Mouse (Mus musculus): ENCODE data around the gene Hoxd13. TPM values are rescaled to one million over a fixed set of nuclear protein-coding genes. Genes with fewer than 3 reads are reported as not detected.
A peak's percentile ranks its signal among the peaks of the same experiment; 100 is the strongest.

Gene Hoxd13
- polyA plus RNA-seq (2015; fragmentation: Nextera tagmentation; extraction: Ambion mirVana), result 0.14 TPM in 1 of 2 replicates, not detected in the other

GRCm38 (mm10) chr2:74667842-74668357 lies at the start of gene Hoxd13:
Gene Hoxd13, plus strand, starts transcription at chr2:74668310.
- H3K4me1 ChIP-seq (replicated peaks), result peaks cover 18% of the 10 kb centered on the region
- peak; percentile 65 for ATAC-seq (replicated peaks; ENCODE audit: insufficient number of reproducible peaks, insufficient read depth, low FRiP score, low read depth)
- H3K27ac ChIP-seq, result no peak within 1 kb of the TSS
- 1% methylated on average over 42 of the region's 51 CpGs for WGBS
- 0 out of 2 replicates have a peak within 1 kb of the TSS, but pooled peaks have one; percentile 18 for H3K9ac ChIP-seq
- peaks cover 95% of the 10 kb centered on the region for H3K27me3 ChIP-seq
- peak within 1 kb of the TSS; percentile 45 for H3K4me3 ChIP-seq
- no peaks in the 10 kb centered on the region for H3K9me3 ChIP-seq (replicated peaks)
- H3K4me2 ChIP-seq, result peak within 1 kb of the TSS; percentile 73
- H3K36me3 ChIP-seq, result no peaks in the 10 kb centered on the region

GRCm38 (mm10) chr2:74619676-74620246 lies 48.3 kb upstream of the Hoxd13 start:
- Histone ChIP-seq H3K36me3 (no peaks in the 10 kb centered on the region), H3K4me3 (no peak overlapping the region), H3K27ac (no peak overlapping the region), H3K9ac (no peak overlapping the region), H3K9me3 (replicated peaks) (no peaks in the 10 kb centered on the region), H3K27me3 (no peaks in the 10 kb centered on the region), H3K4me2 (no peak overlapping the region), H3K4me1 (replicated peaks) (no peaks in the 10 kb centered on the region)
- WGBS, result 84% methylated on average over 3 of the region's 3 CpGs
- ATAC-seq (replicated peaks; ENCODE audit: insufficient number of reproducible peaks, insufficient read depth, low FRiP score, low read depth), result no peak

- Histone ChIP-seq H3K9me3 (replicated peaks) (no peaks in the 10 kb centered on the region), H3K9ac (no peak overlapping the region), H3K27me3 (no peaks in the 10 kb centered on the region), H3K4me1 (replicated peaks) (no peaks in the 10 kb centered on the region), H3K4me2 (no peak overlapping the region), H3K4me3 (no peak overlapping the region), H3K27ac (no peak overlapping the region), H3K36me3 (no peaks in the 10 kb centered on the region)
- no peak for ATAC-seq (replicated peaks; ENCODE audit: insufficient number of reproducible peaks, insufficient read depth, low FRiP score, low read depth)
- WGBS, result 81% methylated on average over 10 of the region's 10 CpGs
These were observed 47.7 kb upstream of the Hoxd13 start for GRCm38 (mm10) chr2:74620368-74620767.

GRCm38 (mm10) chr2:74635412-74635811 lies 32.7 kb upstream of the Hoxd13 start:
- Histone ChIP-seq H3K4me3 (no peak overlapping the region), H3K9me3 (replicated peaks) (no peaks in the 10 kb centered on the region), H3K27me3 (no peaks in the 10 kb centered on the region), H3K27ac (no peak overlapping the region), H3K4me2 (no peak overlapping the region), H3K36me3 (no peaks in the 10 kb centered on the region), H3K4me1 (replicated peaks) (no peaks in the 10 kb centered on the region), H3K9ac (no peak overlapping the region)
- WGBS, result 61% methylated on average over 4 of the region's 4 CpGs
- ATAC-seq (replicated peaks; ENCODE audit: insufficient number of reproducible peaks, insufficient read depth, low FRiP score, low read depth), result no peak

GRCm38 (mm10) chr2:74642431-74642830 lies 25.7 kb upstream of the Hoxd13 start:
- no peak overlapping the region for H3K4me2 ChIP-seq
- 64% methylated on average over 5 of the region's 5 CpGs for WGBS
- no peak overlapping the region for H3K9ac ChIP-seq
- no peaks in the 10 kb centered on the region for H3K9me3 ChIP-seq (replicated peaks)
- H3K27me3 ChIP-seq, result peaks cover 36% of the 10 kb centered on the region
- no peaks in the 10 kb centered on the region for H3K4me1 ChIP-seq (replicated peaks)
- no peak for ATAC-seq (replicated peaks; ENCODE audit: insufficient number of reproducible peaks, insufficient read depth, low FRiP score, low read depth)
- H3K27ac ChIP-seq, result no peak overlapping the region
- no peak overlapping the region for H3K4me3 ChIP-seq
- H3K36me3 ChIP-seq, result no peaks in the 10 kb centered on the region

DNA sequence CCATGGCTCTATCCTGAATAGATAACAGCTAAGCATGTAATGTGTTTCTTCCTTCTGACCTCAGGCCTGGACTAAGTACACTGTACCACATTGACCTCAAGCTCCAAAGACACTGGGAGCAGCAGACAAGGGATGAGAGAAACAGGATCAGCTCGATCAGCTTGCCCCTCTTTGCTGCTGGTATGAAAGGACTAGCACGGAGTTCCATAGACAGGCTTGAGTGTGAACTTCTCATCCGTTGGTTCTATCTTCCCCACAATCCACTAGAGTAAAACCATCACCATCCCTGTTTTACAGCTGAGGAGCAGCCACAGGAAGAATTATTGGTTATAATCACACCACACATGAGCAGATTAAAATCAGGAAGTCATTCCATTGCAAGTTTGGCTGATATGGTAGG lies 22.5 kb upstream of the Hoxd13 start:
- Histone ChIP-seq H3K27ac (no peak overlapping the region), H3K9me3 (replicated peaks) (no peaks in the 10 kb centered on the region), H3K4me3 (no peak overlapping the region), H3K27me3 (peaks cover 68% of the 10 kb centered on the region), H3K36me3 (no peaks in the 10 kb centered on the region), H3K4me1 (replicated peaks) (no peaks in the 10 kb centered on the region), H3K4me2 (no peak overlapping the region), H3K9ac (no peak overlapping the region)
- no peak for ATAC-seq (replicated peaks; ENCODE audit: insufficient number of reproducible peaks, insufficient read depth, low FRiP score, low read depth)
- WGBS, result 72% methylated on average over 3 of the region's 3 CpGs

GRCm38 (mm10) chr2:74647082-74647864 lies 20.8 kb upstream of the Hoxd13 start:
- Histone ChIP-seq H3K9me3 (replicated peaks) (no peaks in the 10 kb centered on the region), H3K4me3 (no peak overlapping the region), H3K36me3 (no peaks in the 10 kb centered on the region), H3K27me3 (peaks cover 84% of the 10 kb centered on the region), H3K9ac (no peak overlapping the region), H3K4me2 (no peak overlapping the region), H3K4me1 (replicated peaks) (no peaks in the 10 kb centered on the region), H3K27ac (no peak overlapping the region)
- 17% methylated on average over 7 of the region's 7 CpGs for WGBS
- no peak for ATAC-seq (replicated peaks; ENCODE audit: insufficient number of reproducible peaks, insufficient read depth, low FRiP score, low read depth)

- 37% methylated on average over 2 of the region's 2 CpGs for WGBS
- Histone ChIP-seq H3K36me3 (no peaks in the 10 kb centered on the region), H3K9ac (no peak overlapping the region), H3K9me3 (replicated peaks) (no peaks in the 10 kb centered on the region), H3K4me1 (replicated peaks) (peaks cover 12% of the 10 kb centered on the region), H3K27ac (no peak overlapping the region), H3K4me3 (no peak overlapping the region), H3K4me2 (no peak overlapping the region), H3K27me3 (peaks cover 91% of the 10 kb centered on the region)
- ATAC-seq (replicated peaks; ENCODE audit: insufficient number of reproducible peaks, insufficient read depth, low FRiP score, low read depth), result no peak
These were observed 15.1 kb upstream of the Hoxd13 start for GRCm38 (mm10) chr2:74652996-74653340.

- no peaks in the 10 kb centered on the region for H3K9me3 ChIP-seq (replicated peaks)
- ATAC-seq (replicated peaks; ENCODE audit: insufficient number of reproducible peaks, insufficient read depth, low FRiP score, low read depth), result no peak
- no peak overlapping the region for H3K4me3 ChIP-seq
- no peaks in the 10 kb centered on the region for H3K36me3 ChIP-seq
- H3K4me1 ChIP-seq (replicated peaks), result peaks cover 18% of the 10 kb centered on the region
- no peak overlapping the region for H3K27ac ChIP-seq
- peaks cover 91% of the 10 kb centered on the region for H3K27me3 ChIP-seq
- H3K9ac ChIP-seq, result no peak overlapping the region
- H3K4me2 ChIP-seq, result no peak overlapping the region
- 15% methylated on average over 17 of the region's 17 CpGs for WGBS
These were observed 14.2 kb upstream of the Hoxd13 start for GRCm38 (mm10) chr2:74653781-74654535.

DNA sequence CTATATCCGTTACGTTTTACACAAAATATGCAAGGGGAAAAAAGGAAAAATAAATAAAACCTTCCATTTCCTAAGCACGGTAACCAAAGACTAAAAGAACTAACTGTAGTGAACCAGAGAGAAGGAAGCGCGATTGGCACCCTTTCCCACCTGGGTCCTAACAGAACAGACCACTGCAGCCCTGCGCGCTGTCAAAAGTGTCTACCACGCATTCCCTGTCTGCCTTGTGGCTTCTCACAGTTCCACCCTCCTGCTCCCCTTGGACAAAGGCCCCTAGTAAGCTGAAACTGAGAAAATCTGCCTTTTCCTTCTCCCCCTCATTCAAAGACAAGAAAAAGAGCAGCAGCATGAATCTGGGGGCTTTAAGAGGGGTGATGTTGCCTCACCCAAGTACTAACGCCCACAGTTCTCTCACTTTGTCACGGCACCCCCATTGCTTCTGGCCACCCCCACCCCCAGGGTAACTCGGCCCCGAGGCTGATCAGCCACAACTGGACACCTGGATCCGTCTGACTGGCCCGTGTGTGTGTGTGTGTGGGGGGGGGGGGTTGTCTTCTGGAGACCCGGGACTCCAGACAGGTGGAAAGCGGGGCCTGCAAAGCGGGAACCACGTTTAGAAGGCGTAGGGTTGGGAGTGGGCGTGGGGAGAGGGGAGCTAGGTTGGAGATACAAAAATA lies 13.2 kb upstream of the Hoxd13 start:
- Histone ChIP-seq H3K27ac (no peak overlapping the region), H3K27me3 (peaks cover 91% of the 10 kb centered on the region), H3K4me1 (replicated peaks) (peaks cover 21% of the 10 kb centered on the region), H3K4me3 (peak overlapping the region; percentile 41; the same call in 1 of the 2 replicates), H3K9ac (no peak overlapping the region), H3K4me2 (0 out of 2 replicates have a peak overlapping the region, but pooled peaks have one; percentile 60), H3K36me3 (no peaks in the 10 kb centered on the region), H3K9me3 (replicated peaks) (no peaks in the 10 kb centered on the region)
- 8% methylated on average over 20 of the region's 20 CpGs for WGBS
- no peak for ATAC-seq (replicated peaks; ENCODE audit: insufficient number of reproducible peaks, insufficient read depth, low FRiP score, low read depth)

- H3K4me2 ChIP-seq, result peak overlapping the region; percentile 60
- no peak for ATAC-seq (replicated peaks; ENCODE audit: insufficient number of reproducible peaks, insufficient read depth, low FRiP score, low read depth)
- H3K36me3 ChIP-seq, result no peaks in the 10 kb centered on the region
- H3K27me3 ChIP-seq, result peaks cover 91% of the 10 kb centered on the region
- peaks cover 21% of the 10 kb centered on the region for H3K4me1 ChIP-seq (replicated peaks)
- H3K9ac ChIP-seq, result no peak overlapping the region
- no peak overlapping the region for H3K27ac ChIP-seq
- 1% methylated on average over 45 of the region's 47 CpGs for WGBS
- no peaks in the 10 kb centered on the region for H3K9me3 ChIP-seq (replicated peaks)
- H3K4me3 ChIP-seq, result peak overlapping the region; percentile 41
These were observed 12.7 kb upstream of the Hoxd13 start for GRCm38 (mm10) chr2:74655420-74655781.

Measured in heart, embryonic 15.5 days (tissue).